Mouse (Mus musculus): Measurements from ENCODE around the gene Wipi1.

- TF ChIP-seq POLR2A (IDR thresholded peaks at IDR 0.05; ENCODE audit: control insufficient read depth, extremely low read depth, insufficient read depth, low read length, poor library complexity) = no peak
- TF ChIP-seq CTCF (IDR thresholded peaks at IDR 0.05; ENCODE audit: borderline replicate concordance, control insufficient read depth, extremely low read depth, insufficient read depth, low read length, poor library complexity) = no peak
Observed at GRCm38 (mm10) chr11:109564466-109565214, 47.1 kb downstream of the Wipi1 start.
